Mouse (Mus musculus): ENCODE results near the gene Cdc42se2. TPM values are rescaled to one million over a fixed set of nuclear protein-coding genes. Genes with fewer than 3 reads are reported as not detected.

Gene Cdc42se2
- polyA plus RNA-seq, 1 experiment = 127 TPM

DNA sequence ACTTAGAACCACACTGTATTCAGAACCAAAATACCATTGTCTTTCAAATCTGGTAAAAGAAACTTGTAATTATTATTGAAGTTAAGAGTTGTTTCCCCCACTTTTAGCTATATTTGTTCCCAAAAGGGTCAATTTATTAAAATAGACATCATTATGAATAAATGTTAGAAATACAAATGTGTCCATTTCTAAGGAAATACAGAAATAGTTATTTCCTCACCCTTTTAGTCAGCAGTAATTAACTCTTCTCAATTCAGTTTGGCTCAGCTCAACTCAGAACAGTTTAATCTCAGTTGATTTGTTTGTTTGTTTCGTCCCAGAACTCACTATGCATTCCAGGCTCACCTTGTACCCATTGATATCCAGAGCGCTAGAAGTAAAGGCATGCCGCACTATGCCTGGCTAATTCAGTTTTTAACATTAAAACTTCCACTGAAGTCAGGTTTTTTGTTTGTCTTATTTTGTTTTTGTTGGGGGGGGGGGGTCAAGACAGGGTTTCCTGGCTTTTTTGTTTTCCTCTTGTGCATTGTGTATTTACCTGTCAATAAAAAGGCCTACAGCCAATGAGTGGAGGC lies 19.3 kb downstream of the Cdc42se2 start:
- DNase-seq = no peak
- 94% methylated on average over 3 of the region's 3 CpGs for WGBS
- H3K27me3 ChIP-seq (ENCODE audit: control insufficient read depth, insufficient read depth, low read length) = no peaks in the 10 kb centered on the region
- H3K4me1 ChIP-seq (replicated peaks; ENCODE audit: control insufficient read depth, insufficient read depth, low read length) = peaks cover 6% of the 10 kb centered on the region
- H3K27ac ChIP-seq (ENCODE audit: control insufficient read depth, insufficient read depth, low read length) = no peak overlapping the region
- TF ChIP-seq POLR2A (IDR thresholded peaks at IDR 0.05; ENCODE audit: control insufficient read depth, extremely low read depth, insufficient read depth, low read length, poor library complexity) = no peak
- TF ChIP-seq CTCF (IDR thresholded peaks at IDR 0.05; ENCODE audit: borderline replicate concordance, control insufficient read depth, extremely low read depth, insufficient read depth, low read length, poor library complexity) = no peak
- H3K36me3 ChIP-seq (ENCODE audit: control insufficient read depth, insufficient read depth, low read length) = no peaks in the 10 kb centered on the region
- H3K4me3 ChIP-seq (ENCODE audit: control insufficient read depth, insufficient read depth, low read length) = no peak overlapping the region

DNA sequence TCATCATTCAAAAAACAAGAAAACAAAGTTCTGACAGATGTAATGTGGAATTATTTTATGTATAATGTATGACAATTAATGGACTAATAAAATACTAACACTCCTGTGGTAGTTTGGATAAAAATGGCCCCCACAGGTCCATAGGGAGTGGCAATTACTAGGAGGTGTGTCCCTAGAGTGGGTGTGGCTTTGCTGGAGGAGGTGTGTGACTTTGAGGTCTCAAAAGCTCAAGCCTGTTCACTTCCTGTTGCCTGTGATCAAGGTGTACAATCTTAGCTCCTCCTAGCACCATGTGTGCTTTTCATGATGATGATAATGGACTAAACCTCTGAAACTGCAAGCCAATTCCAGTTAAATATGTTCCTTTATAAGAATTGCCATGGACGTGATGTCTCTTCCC lies 22.7 kb downstream of the Cdc42se2 start:
- no peaks in the 10 kb centered on the region for H3K36me3 ChIP-seq (ENCODE audit: control insufficient read depth, insufficient read depth, low read length)
- TF ChIP-seq POLR2A (IDR thresholded peaks at IDR 0.05; ENCODE audit: control insufficient read depth, extremely low read depth, insufficient read depth, low read length, poor library complexity) = no peak
- no peak for TF ChIP-seq CTCF (IDR thresholded peaks at IDR 0.05; ENCODE audit: borderline replicate concordance, control insufficient read depth, extremely low read depth, insufficient read depth, low read length, poor library complexity)
- WGBS = 83% methylated on average over 1 of the region's 1 CpGs
- H3K27me3 ChIP-seq (ENCODE audit: control insufficient read depth, insufficient read depth, low read length) = no peaks in the 10 kb centered on the region
- DNase-seq = peak; percentile 51
- H3K27ac ChIP-seq (ENCODE audit: control insufficient read depth, insufficient read depth, low read length) = no peak overlapping the region
- peaks cover 13% of the 10 kb centered on the region for H3K4me1 ChIP-seq (replicated peaks; ENCODE audit: control insufficient read depth, insufficient read depth, low read length)
- H3K4me3 ChIP-seq (ENCODE audit: control insufficient read depth, insufficient read depth, low read length) = no peak overlapping the region

DNA sequence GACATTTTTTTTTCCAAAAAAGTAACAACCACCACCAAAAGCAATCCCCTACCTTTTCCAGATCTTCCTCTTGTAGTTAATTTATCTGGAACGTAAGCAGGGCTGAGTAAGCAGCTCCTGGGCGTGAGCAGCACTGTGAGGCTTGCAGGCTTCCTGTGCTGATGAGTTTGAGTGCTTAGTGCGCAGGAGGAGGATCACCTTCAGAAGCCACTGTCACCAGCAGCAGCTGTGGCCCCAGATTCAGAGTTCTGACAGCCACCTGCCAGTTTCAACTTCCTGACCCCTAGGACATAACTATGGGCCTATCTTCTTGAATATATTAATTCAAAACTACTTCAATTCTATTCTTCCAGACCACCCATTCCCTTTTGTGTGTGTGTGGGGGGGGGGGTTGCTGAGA lies 23.4 kb downstream of the Cdc42se2 start:
- H3K27me3 ChIP-seq (ENCODE audit: control insufficient read depth, insufficient read depth, low read length) = no peaks in the 10 kb centered on the region
- no peaks in the 10 kb centered on the region for H3K36me3 ChIP-seq (ENCODE audit: control insufficient read depth, insufficient read depth, low read length)
- peak overlapping the region; percentile 80 for H3K27ac ChIP-seq (ENCODE audit: control insufficient read depth, insufficient read depth, low read length)
- peak; percentile 71 for DNase-seq
- peaks cover 13% of the 10 kb centered on the region for H3K4me1 ChIP-seq (replicated peaks; ENCODE audit: control insufficient read depth, insufficient read depth, low read length)
- H3K4me3 ChIP-seq (ENCODE audit: control insufficient read depth, insufficient read depth, low read length) = no peak overlapping the region
- no peak for TF ChIP-seq POLR2A (IDR thresholded peaks at IDR 0.05; ENCODE audit: control insufficient read depth, extremely low read depth, insufficient read depth, low read length, poor library complexity)
- no peak for TF ChIP-seq CTCF (IDR thresholded peaks at IDR 0.05; ENCODE audit: borderline replicate concordance, control insufficient read depth, extremely low read depth, insufficient read depth, low read length, poor library complexity)
- WGBS = 3% methylated on average over 3 of the region's 3 CpGs

DNA sequence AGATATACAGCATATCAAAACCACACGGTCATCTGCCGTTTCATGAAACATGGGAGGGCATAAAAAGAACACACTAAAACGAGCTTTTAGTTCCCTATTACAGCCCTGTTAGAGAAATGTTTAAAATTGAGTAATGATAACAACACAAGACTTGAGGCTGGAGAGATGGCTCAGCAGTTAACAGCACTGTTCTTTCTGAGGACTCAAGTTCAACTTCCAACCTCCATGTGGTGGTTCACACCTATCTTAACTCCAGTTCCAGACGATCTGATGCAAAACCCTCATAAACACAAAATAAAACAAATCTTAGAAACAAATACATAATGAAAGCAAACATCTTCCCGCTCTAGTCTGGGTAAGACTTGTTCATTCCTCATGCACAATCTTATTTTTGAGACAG lies 24.7 kb downstream of the Cdc42se2 start:
- WGBS = 74% methylated on average over 5 of the region's 5 CpGs
- DNase-seq = no peak
- no peaks in the 10 kb centered on the region for H3K27me3 ChIP-seq (ENCODE audit: control insufficient read depth, insufficient read depth, low read length)

DNA sequence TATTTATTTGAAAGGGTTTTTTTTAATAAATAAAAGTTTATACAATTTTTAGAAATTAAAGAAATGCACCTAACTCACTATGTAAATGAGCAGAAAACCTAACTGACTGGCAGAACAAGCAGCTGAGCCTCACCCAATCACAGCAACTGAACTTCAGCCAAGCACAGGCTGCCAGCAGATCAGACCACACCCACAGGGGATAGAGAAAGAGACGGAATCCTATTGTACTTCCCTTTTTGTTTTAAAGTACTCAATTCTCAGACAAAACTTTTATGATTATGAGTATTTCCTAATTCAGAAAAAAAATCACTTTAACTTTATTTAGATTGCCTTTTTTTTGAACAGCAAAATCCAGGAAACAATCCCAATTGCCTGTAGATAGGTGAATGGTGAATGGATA lies 29.5 kb downstream of the Cdc42se2 start:
- no peak for TF ChIP-seq POLR2A (IDR thresholded peaks at IDR 0.05; ENCODE audit: control insufficient read depth, extremely low read depth, insufficient read depth, low read length, poor library complexity)
- TF ChIP-seq CTCF (IDR thresholded peaks at IDR 0.05; ENCODE audit: borderline replicate concordance, control insufficient read depth, extremely low read depth, insufficient read depth, low read length, poor library complexity) = no peak
- no peaks in the 10 kb centered on the region for H3K27me3 ChIP-seq (ENCODE audit: control insufficient read depth, insufficient read depth, low read length)
- H3K4me3 ChIP-seq (ENCODE audit: control insufficient read depth, insufficient read depth, low read length) = no peak overlapping the region
- no peak overlapping the region for H3K27ac ChIP-seq (ENCODE audit: control insufficient read depth, insufficient read depth, low read length)
- 38% methylated on average over 1 of the region's 1 CpGs for WGBS
- H3K36me3 ChIP-seq (ENCODE audit: control insufficient read depth, insufficient read depth, low read length) = peaks cover 35% of the 10 kb centered on the region
- DNase-seq = no peak
- peaks cover 10% of the 10 kb centered on the region for H3K4me1 ChIP-seq (replicated peaks; ENCODE audit: control insufficient read depth, insufficient read depth, low read length)

More for the DNA sequence above, 24.7 kb downstream of the Cdc42se2 start:
- no peaks in the 10 kb centered on the region for H3K36me3 ChIP-seq (ENCODE audit: control insufficient read depth, insufficient read depth, low read length)
- TF ChIP-seq CTCF (IDR thresholded peaks at IDR 0.05; ENCODE audit: borderline replicate concordance, control insufficient read depth, extremely low read depth, insufficient read depth, low read length, poor library complexity) = no peak
- TF ChIP-seq POLR2A (IDR thresholded peaks at IDR 0.05; ENCODE audit: control insufficient read depth, extremely low read depth, insufficient read depth, low read length, poor library complexity) = no peak
- no peak overlapping the region for H3K4me3 ChIP-seq (ENCODE audit: control insufficient read depth, insufficient read depth, low read length)
- peaks cover 15% of the 10 kb centered on the region for H3K4me1 ChIP-seq (replicated peaks; ENCODE audit: control insufficient read depth, insufficient read depth, low read length)
- no peak overlapping the region; the same call in none of the 2 replicates for H3K27ac ChIP-seq (ENCODE audit: control insufficient read depth, insufficient read depth, low read length)

DNA sequence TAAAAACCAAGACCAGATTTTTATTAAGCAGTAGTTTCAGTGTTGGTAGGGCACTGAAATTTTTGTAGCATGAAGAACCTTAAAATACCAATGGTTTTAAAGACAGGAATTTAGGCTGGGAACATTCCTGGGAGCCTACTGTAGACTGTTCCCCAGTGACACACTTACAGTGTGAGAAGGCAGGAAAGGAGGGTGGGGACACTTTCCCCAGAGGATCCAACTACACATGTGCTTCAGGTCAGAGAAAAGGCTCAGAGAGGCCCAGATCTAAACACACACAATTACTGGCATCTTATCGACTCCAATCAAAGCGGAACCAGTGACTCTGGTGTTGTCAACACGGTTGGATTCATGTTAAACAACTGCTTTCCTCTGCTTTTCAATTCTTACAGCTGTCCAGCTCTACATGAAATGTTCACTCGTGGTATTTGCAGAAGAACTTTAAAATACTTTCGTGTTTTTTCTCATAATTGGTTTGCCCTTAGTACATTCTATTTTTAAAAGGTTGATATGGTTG lies 32.3 kb downstream of the Cdc42se2 start:
- H3K4me3 ChIP-seq (ENCODE audit: control insufficient read depth, insufficient read depth, low read length) = no peak overlapping the region
- no peak overlapping the region for H3K27ac ChIP-seq (ENCODE audit: control insufficient read depth, insufficient read depth, low read length)
- WGBS = 69% methylated on average over 5 of the region's 5 CpGs
- peaks cover 51% of the 10 kb centered on the region for H3K36me3 ChIP-seq (ENCODE audit: control insufficient read depth, insufficient read depth, low read length)
- H3K4me1 ChIP-seq (replicated peaks; ENCODE audit: control insufficient read depth, insufficient read depth, low read length) = peaks cover 4% of the 10 kb centered on the region; the same call in 1 of the 2 replicates
- DNase-seq = no peak
- no peaks in the 10 kb centered on the region for H3K27me3 ChIP-seq (ENCODE audit: control insufficient read depth, insufficient read depth, low read length)
- TF ChIP-seq POLR2A (IDR thresholded peaks at IDR 0.05; ENCODE audit: control insufficient read depth, extremely low read depth, insufficient read depth, low read length, poor library complexity) = no peak
- no peak for TF ChIP-seq CTCF (IDR thresholded peaks at IDR 0.05; ENCODE audit: borderline replicate concordance, control insufficient read depth, extremely low read depth, insufficient read depth, low read length, poor library complexity)

Measured in thymus, adult 2 months (tissue).